Mouse (Mus musculus) forebrain, embryonic 12.5 days (tissue): ENCODE results near the gene Irgc1. TPM values are rescaled to one million over a fixed set of nuclear protein-coding genes. Genes with fewer than 3 reads are reported as not detected.

Source experiments
- ATAC-seq: fragments of 200-750 bp; cut with Nextera tagmentation; 2 replicates; pipeline ENCODE4 v1.8.0; 2017; ENCODE audit warnings: moderate TSS enrichment; ENCODE audit not compliant: low FRiP score
- H3K27ac ChIP-seq: fragments of 300-500 bp; sonication (generic); 2 replicates; pipeline ENCODE4 v1.5.1; 2016; ENCODE audit warnings: mild to moderate bottlenecking
- H3K27me3 ChIP-seq: fragments of 300-500 bp; sonication (generic); 2 replicates; pipeline ENCODE4 v1.6.1; 2016; ENCODE audit warnings: mild to moderate bottlenecking
- H3K36me3 ChIP-seq: fragments of 300-500 bp; sonication (generic); replicated peaks from 2 replicates; pipeline ENCODE4 v1.6.1; 2016; ENCODE audit warnings: mild to moderate bottlenecking
- H3K4me1 ChIP-seq: fragments of 300-500 bp; sonication (generic); 2 replicates; pipeline ENCODE4 v1.6.1; 2016
- H3K4me2 ChIP-seq: fragments of 300-500 bp; sonication (generic); 2 replicates; pipeline ENCODE4 v1.6.1; 2016; ENCODE audit warnings: mild to moderate bottlenecking, moderate library complexity
- H3K4me3 ChIP-seq: fragments of 300-500 bp; sonication (generic); replicated peaks from 2 replicates; pipeline ENCODE4 v1.5.1; 2016; ENCODE audit warnings: mild to moderate bottlenecking
- H3K9ac ChIP-seq: fragments of 300-500 bp; sonication (generic); 2 replicates; pipeline ENCODE4 v1.6.1; 2016; ENCODE audit warnings: mild to moderate bottlenecking
- H3K9me3 ChIP-seq: fragments of 300-500 bp; sonication (generic); 2 replicates; pipeline ENCODE4 v1.6.1; 2016
- WGBS: fragments of 180-500 bp; shearing (Covaris S2); methylation state at CpG from one replicate; pipeline ENCODE4 v1.1.7; 2016; 5-methylcytosine and 5-hydroxymethylcytosine counted together
- polyA plus RNA-seq: library from polyadenylated mRNA; unstranded; fragments of >200 nt; fragmentation: Nextera tagmentation; extraction: Ambion mirVana; gene quantifications from 2 replicates; pipeline ENCODE4 v1.2.1, GENCODE M21; 2016

Irgc1 gene
- polyA plus RNA-seq, 1 experiment from 2014 or later, result not detected

GRCm38 (mm10) chr7:24480986-24481473, 28.9 kb upstream of the Irgc1 start:
- Histone ChIP-seq H3K36me3 (no peaks in the 10 kb centered on the region), H3K27ac (no peak overlapping the region), H3K4me3 (peak overlapping the region; percentile 90), H3K4me1 (peaks cover 58% of the 10 kb centered on the region), H3K4me2 (peak overlapping the region; percentile 88), H3K27me3 (0 out of 2 replicates have a peak, but pooled peaks cover 6% of the 10 kb centered on the region), H3K9me3 (no peaks in the 10 kb centered on the region), H3K9ac (peak overlapping the region; percentile 96)
- peak; percentile 39 for ATAC-seq
- WGBS, result 8% methylated on average over 14 of the region's 14 CpGs

DNA sequence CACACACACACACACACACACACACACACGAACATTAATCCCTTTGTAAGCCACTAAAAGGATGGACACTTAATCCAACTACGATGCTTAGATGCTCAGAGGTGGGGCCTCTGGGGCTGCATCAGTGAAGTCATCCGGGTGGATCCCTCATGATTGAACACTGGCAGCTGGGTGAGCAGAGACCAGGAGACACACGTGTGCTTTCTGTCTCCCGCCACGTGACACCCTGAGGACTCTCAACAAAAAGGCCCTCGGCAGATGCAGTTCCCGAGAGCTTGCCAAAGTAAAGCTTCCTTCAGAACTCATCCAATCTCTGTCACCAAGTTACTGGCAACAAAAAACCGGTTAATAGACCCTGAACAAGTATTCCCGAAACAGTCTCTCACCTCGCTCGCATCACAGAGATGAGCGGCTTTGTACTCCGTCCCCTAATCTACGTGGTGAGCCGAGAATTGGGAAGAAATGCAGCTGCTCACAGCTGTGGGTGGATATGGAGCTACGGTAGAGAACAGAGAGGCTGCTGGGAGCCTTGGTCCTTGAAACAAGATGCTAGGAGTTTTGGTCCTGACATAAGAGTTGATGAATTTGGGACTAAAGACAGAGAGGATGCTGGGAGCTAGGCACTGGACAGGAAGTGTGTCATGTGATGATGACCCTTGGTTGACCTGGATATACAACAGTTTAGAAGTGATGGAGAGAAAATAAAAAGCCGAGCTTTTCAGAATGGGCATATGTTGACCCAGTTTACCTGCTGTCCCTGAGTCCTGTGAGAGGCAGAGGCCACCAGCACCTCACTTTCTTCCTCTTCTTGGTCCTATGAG, 28.2 kb upstream of the Irgc1 start:
- Histone ChIP-seq H3K4me1 (peaks cover 52% of the 10 kb centered on the region), H3K36me3 (no peaks in the 10 kb centered on the region), H3K27me3 (0 out of 2 replicates have a peak, but pooled peaks cover 6% of the 10 kb centered on the region), H3K4me2 (0 out of 2 replicates have a peak overlapping the region, but pooled peaks have one; percentile 88), H3K4me3 (peak overlapping the region; percentile 90; the same call in 1 of the 2 replicates), H3K27ac (no peak overlapping the region), H3K9me3 (no peaks in the 10 kb centered on the region), H3K9ac (0 out of 2 replicates have a peak overlapping the region, but pooled peaks have one; percentile 1)
- WGBS, result 58% methylated on average over 18 of the region's 18 CpGs
- ATAC-seq, result no peak

DNA sequence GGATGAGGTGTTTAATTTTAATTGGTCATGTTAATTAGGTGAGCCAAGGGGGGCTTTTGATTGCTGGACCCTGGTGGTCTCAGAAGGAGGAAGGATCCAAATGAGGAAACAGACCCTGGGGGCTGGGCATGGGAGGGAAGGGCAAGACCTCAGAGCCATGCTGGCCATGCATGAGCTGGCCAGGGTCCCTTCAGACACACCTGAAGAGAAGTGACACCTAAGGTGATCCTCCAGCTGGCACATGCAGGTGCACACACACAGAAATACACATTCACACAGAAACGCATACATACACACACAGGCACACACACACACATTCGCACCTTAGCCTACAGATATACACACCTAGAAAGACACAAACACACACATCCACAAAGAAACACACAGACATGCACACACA, 27.6 kb upstream of the Irgc1 start:
- Histone ChIP-seq H3K4me3 (no peak overlapping the region), H3K4me2 (no peak overlapping the region), H3K4me1 (peaks cover 50% of the 10 kb centered on the region), H3K27me3 (0 out of 2 replicates have a peak, but pooled peaks cover 6% of the 10 kb centered on the region), H3K27ac (no peak overlapping the region), H3K36me3 (no peaks in the 10 kb centered on the region), H3K9ac (0 out of 2 replicates have a peak overlapping the region, but pooled peaks have one; percentile 1), H3K9me3 (no peaks in the 10 kb centered on the region)
- WGBS, result 97% methylated on average over 2 of the region's 2 CpGs
- ATAC-seq, result no peak

DNA sequence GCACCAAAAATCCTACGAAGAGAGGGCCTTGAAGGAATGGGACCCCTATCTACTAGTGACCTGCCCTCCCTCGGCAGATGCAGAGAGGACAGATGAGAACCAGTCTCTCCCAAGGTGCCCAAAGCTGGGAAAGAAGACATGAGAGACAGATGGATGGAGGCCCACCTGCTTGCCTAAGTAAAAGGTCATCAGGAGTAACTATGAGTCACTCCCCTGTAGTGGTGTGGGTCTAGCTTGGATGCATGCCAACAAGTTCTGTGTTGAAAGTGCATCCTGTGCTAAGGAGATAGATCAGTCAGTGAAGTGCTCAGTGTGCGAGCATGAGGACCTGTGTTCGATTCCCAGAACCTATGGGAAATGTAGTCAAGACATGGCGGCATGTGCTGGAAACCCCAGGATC, 26.8 kb upstream of the Irgc1 start:
- Histone ChIP-seq H3K9ac (no peak overlapping the region), H3K27me3 (0 out of 2 replicates have a peak, but pooled peaks cover 6% of the 10 kb centered on the region), H3K36me3 (no peaks in the 10 kb centered on the region), H3K4me2 (no peak overlapping the region), H3K4me1 (peaks cover 42% of the 10 kb centered on the region), H3K9me3 (no peaks in the 10 kb centered on the region), H3K4me3 (no peak overlapping the region), H3K27ac (no peak overlapping the region)
- no peak for ATAC-seq
- 84% methylated on average over 5 of the region's 5 CpGs for WGBS

GRCm38 (mm10) chr7:24476856-24477255, 24.8 kb upstream of the Irgc1 start:
- Histone ChIP-seq H3K36me3 (no peaks in the 10 kb centered on the region), H3K27ac (no peak overlapping the region), H3K27me3 (0 out of 2 replicates have a peak, but pooled peaks cover 6% of the 10 kb centered on the region), H3K4me1 (peaks cover 27% of the 10 kb centered on the region), H3K4me3 (no peak overlapping the region), H3K9me3 (no peaks in the 10 kb centered on the region), H3K4me2 (no peak overlapping the region), H3K9ac (no peak overlapping the region)
- WGBS, result 89% methylated on average over 7 of the region's 7 CpGs
- ATAC-seq, result no peak

DNA sequence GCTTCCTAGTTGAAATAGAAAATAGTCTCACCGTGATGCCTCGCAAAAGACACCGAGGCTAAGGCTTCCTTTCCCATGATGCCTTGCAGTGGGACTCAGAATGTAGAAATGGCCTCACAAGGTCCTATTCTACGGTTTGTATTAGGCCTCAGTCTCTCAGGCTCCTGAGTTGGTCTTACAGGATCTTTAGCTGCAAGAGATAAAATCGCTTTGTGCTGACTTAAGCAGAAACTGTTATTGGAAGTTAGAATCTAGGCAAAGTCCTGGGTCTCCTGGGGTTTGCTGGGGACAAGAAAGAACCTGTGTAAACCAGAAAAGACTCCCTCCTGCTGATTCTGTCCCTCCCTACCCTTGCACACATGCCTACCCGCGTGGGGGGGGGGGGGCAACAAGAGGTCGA, 24.2 kb upstream of the Irgc1 start:
- Histone ChIP-seq H3K36me3 (no peaks in the 10 kb centered on the region), H3K4me3 (no peak overlapping the region), H3K27me3 (0 out of 2 replicates have a peak, but pooled peaks cover 6% of the 10 kb centered on the region), H3K4me2 (no peak overlapping the region), H3K9ac (no peak overlapping the region), H3K27ac (no peak overlapping the region), H3K4me1 (peaks cover 26% of the 10 kb centered on the region), H3K9me3 (no peaks in the 10 kb centered on the region)
- 82% methylated on average over 8 of the region's 8 CpGs for WGBS
- no peak for ATAC-seq

DNA sequence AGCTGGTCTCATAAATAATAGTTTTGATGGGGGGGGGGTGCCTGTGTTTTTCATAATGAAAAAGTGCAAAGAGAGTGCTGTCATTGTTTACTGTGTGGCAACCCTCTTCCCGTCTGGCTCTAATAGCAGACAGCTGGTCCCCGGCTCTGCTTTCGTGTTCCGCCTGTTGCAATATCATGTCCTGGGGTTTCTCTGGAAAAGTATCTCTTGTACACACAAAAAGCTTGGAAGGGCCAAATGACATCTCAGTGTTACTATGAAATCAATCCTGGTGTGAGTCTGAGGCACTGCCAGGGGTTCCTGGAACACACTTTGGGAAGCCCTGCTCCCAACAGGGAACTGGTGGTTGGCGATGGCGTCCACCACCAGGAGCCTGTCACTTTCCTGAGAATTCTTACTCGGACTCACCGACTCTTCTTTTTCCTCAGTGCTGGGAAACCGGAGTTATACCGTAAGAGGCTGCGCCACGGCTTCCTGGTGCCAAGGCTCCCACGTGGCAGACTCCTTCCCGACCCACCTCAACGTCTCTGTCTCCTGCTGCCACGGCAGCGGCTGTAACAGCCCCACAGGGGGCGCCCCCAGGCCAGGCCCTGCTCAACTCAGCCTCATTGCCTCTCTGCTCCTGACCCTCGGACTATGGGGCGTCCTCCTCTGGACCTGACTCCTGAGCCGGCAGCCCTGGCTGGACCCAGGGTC, 22.9 kb upstream of the Irgc1 start:
- ATAC-seq, result no peak
- Histone ChIP-seq H3K9ac (no peak overlapping the region), H3K27ac (no peak overlapping the region), H3K4me2 (no peak overlapping the region), H3K36me3 (no peaks in the 10 kb centered on the region), H3K4me3 (no peak overlapping the region), H3K4me1 (peaks cover 12% of the 10 kb centered on the region), H3K27me3 (0 out of 2 replicates have a peak, but pooled peaks cover 6% of the 10 kb centered on the region), H3K9me3 (no peaks in the 10 kb centered on the region)
- 38% methylated on average over 21 of the region's 21 CpGs for WGBS

GRCm38 (mm10) chr7:24473913-24474529, 21.9 kb upstream of the Irgc1 start:
- H3K27me3 ChIP-seq, result 0 out of 2 replicates have a peak, but pooled peaks cover 2% of the 10 kb centered on the region
- no peaks in the 10 kb centered on the region for H3K36me3 ChIP-seq
- H3K9ac ChIP-seq, result no peak overlapping the region
- H3K4me2 ChIP-seq, result no peak overlapping the region
- 47% methylated on average over 10 of the region's 10 CpGs for WGBS
- H3K9me3 ChIP-seq, result 0 out of 2 replicates have a peak, but pooled peaks cover 6% of the 10 kb centered on the region
- peak; percentile 64; the same call in 1 of the 2 replicates for ATAC-seq
- no peak overlapping the region for H3K27ac ChIP-seq
- 0 out of 2 replicates have a peak, but pooled peaks cover 5% of the 10 kb centered on the region for H3K4me1 ChIP-seq
- no peak overlapping the region for H3K4me3 ChIP-seq

DNA sequence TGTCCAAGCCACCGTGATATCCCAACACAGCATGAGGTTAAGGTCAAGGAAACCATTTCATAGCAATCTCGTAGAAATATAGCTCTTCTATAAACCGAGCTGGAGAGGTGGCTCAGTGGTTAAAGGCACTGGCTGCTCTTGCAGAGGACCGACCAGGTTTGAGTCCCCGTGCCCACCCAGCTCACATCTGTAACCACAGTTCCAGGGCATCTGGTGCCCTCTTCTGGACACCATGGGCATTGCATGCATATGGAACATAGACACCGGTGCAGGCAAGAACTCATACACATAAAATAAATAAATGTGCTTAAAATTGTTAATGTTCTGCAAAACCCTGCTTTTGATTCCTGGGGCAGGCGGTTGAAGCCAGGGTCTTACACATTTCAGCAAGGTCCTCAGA, 20.8 kb upstream of the Irgc1 start:
- H3K9me3 ChIP-seq, result 0 out of 2 replicates have a peak, but pooled peaks cover 7% of the 10 kb centered on the region
- H3K4me3 ChIP-seq, result no peak overlapping the region
- no peaks in the 10 kb centered on the region for H3K36me3 ChIP-seq
- no peak overlapping the region for H3K4me2 ChIP-seq
- no peak overlapping the region for H3K27ac ChIP-seq
- no peak for ATAC-seq
- 0 out of 2 replicates have a peak, but pooled peaks cover 5% of the 10 kb centered on the region for H3K4me1 ChIP-seq
- no peak overlapping the region for H3K9ac ChIP-seq
- H3K27me3 ChIP-seq, result 0 out of 2 replicates have a peak, but pooled peaks cover 2% of the 10 kb centered on the region
- WGBS, result 73% methylated on average over 7 of the region's 7 CpGs

- no peaks in the 10 kb centered on the region for H3K36me3 ChIP-seq
- 0 out of 2 replicates have a peak, but pooled peaks cover 7% of the 10 kb centered on the region for H3K9me3 ChIP-seq
- no peak overlapping the region for H3K4me3 ChIP-seq
- no peak overlapping the region for H3K27ac ChIP-seq
- no peak for ATAC-seq
- 0 out of 2 replicates have a peak, but pooled peaks cover 2% of the 10 kb centered on the region for H3K27me3 ChIP-seq
- H3K4me1 ChIP-seq, result 0 out of 2 replicates have a peak, but pooled peaks cover 5% of the 10 kb centered on the region
- 79% methylated on average over 6 of the region's 6 CpGs for WGBS
- H3K9ac ChIP-seq, result no peak overlapping the region
- no peak overlapping the region for H3K4me2 ChIP-seq
Observed at GRCm38 (mm10) chr7:24472442-24472841, 20.3 kb upstream of the Irgc1 start.

- ATAC-seq, result no peak
- Histone ChIP-seq H3K27me3 (no peaks in the 10 kb centered on the region), H3K36me3 (no peaks in the 10 kb centered on the region), H3K4me1 (0 out of 2 replicates have a peak, but pooled peaks cover 5% of the 10 kb centered on the region), H3K27ac (no peak overlapping the region), H3K9ac (no peak overlapping the region), H3K4me2 (no peak overlapping the region), H3K4me3 (no peak overlapping the region), H3K9me3 (0 out of 2 replicates have a peak, but pooled peaks cover 7% of the 10 kb centered on the region)
- WGBS, result 94% methylated on average over 7 of the region's 7 CpGs
Observed at GRCm38 (mm10) chr7:24470356-24470755, 18.3 kb upstream of the Irgc1 start.
